Mouse (Mus musculus) spleen, postnatal 14 days (tissue): ENCODE measurements around the gene Cnrip1.
A peak's percentile ranks its signal among the peaks of the same experiment; 100 is the strongest.
"Not testable (repeated sequence)": the region's sequence is repeated elsewhere in the genome, so short reads cannot be mapped to it uniquely, and the experiment has no call there.

ENCODE experiments used
- DNase-seq, 2 experiments: peaks; one replicate each; pipeline ENCODE4 v3.0.0; 2021 to 2022; ENCODE audit warnings: low spot score in 2 of 2

The Cnrip1 gene

DNA sequence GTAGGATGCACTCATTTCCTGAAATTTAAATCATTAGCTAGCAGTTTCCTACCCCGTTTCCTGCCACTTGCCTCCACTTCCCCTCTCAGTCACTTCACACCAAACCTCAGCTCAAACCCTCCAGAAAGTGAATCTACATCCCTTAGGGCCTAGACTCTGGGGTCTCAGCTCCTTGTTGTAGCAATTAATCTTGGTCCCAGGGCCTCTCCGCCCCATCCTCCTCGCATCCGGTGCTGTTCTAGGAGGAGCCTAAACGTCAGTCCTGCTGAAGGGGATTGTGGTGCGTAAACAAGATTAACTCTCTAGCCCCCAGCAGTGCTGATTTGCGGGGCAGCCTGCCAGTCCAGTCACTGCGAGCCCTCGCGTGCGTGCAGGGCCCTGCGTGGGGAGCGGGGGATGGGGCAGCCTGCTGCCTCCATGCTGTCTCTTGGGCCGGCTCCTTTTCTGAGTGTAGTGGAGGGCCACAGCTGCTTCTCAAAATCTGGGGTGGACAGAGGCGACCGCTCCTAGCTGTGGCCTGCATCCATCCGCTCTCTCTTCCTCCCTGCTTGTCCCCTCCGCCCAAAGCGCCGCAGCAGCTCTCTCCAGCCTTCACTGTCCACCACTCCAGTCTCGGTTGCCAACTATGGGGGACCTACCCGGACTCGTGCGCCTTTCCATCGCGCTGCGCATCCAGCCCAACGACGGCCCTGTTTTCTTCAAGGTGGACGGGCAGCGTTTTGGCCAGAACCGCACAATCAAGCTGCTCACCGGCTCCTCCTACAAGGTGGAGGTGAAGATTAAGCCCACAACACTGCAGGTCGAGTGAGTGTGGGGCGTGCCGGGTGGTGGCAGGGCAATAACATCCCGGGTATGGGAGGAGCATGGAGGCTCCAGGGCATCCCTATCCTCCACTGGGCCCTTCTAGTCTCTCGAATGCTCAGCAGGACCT, at the start of gene Cnrip1, which contains the start of gene Plek:
Cnrip1 (plus strand) TSS at position 42 of the 931 bp plus-strand sequence.
Plek (minus strand) TSS at position 837 of the 931 bp plus-strand sequence.
- DNase-seq = peak in 1 of 2 experiments; percentile 8

GRCm38 (mm10) chr11:17002739-17003373, 48.5 kb upstream of the Cnrip1 start:
- no peak for DNase-seq

GRCm38 (mm10) chr11:17003757-17004156, 47.6 kb upstream of the Cnrip1 start:
- DNase-seq = no peak

DNA sequence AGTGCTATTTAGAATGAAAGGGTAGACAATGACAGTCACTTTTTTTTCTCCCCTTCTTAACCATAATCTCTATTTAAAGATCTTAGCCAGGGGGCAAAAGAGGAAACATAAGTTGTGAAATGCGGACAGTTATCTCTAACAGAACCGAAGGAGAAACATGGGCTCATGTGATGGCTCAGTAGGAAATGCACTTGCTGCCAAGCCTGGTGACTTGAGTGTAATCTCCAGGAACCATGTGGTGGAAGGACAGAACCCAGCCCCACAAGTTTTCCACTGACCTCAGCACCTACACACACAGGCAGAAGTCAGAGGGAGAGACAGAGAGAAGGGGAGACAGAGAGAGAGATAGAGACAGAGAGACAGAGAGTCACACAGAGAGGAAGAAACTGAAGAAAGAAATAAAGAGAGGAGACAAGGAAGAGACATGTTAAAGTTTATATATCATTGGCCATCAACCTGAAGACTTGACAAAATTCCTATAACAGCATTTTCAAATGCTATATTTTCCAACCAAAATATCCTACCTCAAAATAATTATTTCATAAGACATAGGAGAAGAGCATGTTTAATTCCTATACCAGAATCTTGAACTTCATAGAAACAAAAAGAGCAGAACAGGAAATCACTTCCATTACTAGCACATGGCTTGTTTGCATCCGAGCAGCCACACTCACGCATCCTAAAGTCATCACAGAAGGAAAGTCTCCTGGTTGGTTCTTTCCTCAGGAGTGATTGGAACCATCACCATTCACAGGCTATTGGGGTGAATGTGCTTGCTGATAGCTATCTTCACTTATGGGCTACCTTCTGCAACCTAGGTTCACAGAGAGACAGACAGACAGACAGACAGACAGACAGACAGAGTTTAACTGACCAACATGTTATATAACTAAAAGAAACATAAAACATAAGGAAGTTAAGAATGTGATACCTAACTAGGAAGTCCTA, 46.2 kb upstream of the Cnrip1 start:
- no peak for DNase-seq

- DNase-seq = not testable (repeated sequence)
Observed at GRCm38 (mm10) chr11:17006526-17006925, 44.9 kb upstream of the Cnrip1 start.

- DNase-seq = no peak
Observed at GRCm38 (mm10) chr11:17007517-17008173, 43.7 kb upstream of the Cnrip1 start.

- DNase-seq = no peak
Observed at GRCm38 (mm10) chr11:17008498-17008941, 42.9 kb upstream of the Cnrip1 start.

GRCm38 (mm10) chr11:17012948-17013347, 38.4 kb upstream of the Cnrip1 start:
- no peak for DNase-seq

- no peak for DNase-seq
Observed at GRCm38 (mm10) chr11:17019328-17019727, 32.1 kb upstream of the Cnrip1 start.

DNA sequence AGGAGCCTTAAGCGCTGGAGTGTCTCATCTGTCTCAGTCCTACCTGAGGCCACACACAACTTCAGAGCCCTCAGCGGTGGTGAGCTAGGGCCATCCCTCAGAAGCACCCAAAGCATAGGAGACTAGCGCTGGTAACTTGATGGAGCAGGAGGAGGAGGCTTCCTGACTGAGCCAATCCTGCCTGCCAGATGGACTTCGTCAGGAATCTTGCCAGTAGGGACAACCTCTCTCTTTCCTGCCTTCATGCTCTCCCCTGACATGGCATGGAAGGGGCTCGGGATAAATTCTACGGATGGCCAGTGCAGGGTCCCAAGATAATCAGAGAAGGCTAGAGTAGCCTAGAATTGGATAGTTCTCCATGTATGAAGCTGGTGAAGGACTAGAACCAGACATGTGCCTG, 28.2 kb upstream of the Cnrip1 start:
- no peak for DNase-seq

DNA sequence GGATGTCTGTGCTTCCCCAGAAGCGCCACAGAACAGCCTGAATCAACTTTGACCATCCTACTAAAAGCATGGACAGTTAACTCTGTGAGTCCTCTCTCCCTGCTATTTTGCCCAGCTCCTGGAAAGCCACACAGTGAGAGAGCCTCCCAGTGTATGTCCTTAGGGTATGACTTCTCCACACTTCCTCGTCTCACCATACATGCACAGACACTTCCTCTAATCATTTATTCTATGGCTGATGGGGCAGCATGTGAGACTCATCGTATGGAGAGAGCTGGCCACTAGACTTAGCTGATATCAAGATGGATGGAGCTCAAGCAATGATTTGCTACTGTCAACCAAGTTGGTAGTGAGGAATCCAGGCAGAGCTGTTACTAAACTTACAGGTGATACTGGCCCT, 27.4 kb upstream of the Cnrip1 start:
- no peak for DNase-seq

- no peak for DNase-seq
Observed at GRCm38 (mm10) chr11:17045806-17046205, 5.6 kb upstream of the Cnrip1 start.

DNA sequence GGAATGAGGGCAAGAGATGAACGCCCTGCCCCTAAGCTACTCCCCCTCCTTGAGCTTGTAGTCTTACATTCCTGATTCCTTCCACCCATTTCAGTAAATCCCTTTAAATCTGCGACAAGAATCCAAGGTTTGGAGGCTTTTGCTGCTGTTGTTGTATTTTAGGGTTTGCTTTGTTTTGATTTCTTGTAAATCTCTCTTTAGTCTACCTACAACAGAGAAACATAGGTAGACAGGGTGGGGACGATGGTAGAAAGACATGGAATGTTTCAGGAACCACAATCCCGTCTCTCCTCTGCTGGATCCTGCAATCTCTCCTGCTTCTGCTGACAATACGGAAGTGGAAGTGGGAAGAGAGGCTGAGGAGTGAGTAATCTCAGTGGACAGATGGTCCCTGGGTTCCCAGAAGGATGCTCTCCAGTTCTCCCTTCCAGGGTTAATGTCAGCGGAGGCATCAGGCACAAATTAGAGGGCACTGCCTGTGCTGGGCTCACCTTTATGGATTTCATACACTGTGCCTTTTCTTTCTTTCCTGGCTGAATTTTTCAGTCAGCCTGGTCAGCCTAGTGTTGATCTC, 1.2 kb downstream of the Cnrip1 start:
- no peak for DNase-seq

DNA sequence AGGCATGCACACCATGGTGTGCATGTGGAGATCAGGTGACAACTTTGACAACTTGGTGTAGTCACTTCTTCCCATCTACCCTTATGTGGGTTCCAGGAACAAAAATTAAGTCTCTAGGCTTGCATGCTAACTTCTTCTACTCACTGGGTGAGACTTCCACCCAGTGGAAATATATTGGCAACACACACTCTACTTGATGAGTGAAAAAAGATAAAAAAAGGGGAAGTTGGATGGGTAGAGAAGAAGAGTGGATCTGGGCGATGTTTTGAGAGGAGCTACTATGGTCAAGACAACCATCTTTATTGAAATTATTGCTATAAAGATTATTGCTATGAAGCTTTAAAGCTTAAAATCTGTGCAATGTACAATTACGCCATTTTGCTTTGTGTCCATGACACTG, 18.0 kb downstream of the Cnrip1 start:
- DNase-seq = not testable (repeated sequence)

DNA sequence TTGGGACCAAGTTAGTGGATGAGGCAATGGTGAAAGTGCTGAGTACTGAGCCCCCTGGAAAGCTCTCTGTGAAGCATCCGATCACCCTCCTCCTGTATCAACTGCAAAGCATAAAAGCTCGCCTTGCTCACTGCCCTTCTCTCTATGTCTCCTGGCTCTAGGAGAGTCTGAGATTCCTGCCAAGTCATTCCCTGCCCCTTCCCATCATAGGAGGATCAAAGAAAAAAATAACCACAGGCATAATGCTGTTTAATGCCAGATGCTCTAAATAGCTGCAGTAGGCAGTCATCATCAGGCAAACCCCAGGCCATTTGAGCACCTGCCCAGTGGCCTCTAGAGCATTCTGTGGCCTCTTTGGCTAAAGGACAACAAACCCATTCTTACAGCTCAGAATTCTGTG, 24.3 kb downstream of the Cnrip1 start:
- no peak for DNase-seq

DNA sequence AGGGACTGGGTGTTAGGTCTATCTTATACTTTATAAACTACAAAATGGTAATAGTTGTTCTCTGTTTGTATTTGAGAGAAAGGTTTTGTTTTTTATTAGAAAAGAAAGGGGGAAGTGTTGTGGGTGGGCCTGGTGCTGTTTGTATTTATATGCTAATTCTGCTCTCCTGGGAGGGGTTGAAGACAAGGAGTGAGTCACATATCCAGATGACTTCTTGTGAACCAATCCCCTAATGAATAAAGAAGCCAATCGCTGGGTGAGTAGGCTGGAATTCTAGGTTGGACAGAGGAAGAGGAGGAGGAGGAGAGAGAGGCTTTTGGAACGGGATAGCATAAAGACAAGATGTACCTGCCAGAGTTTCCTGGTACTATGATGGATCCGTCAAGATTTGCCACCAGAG, 30.7 kb downstream of the Cnrip1 start:
- DNase-seq = no peak

DNA sequence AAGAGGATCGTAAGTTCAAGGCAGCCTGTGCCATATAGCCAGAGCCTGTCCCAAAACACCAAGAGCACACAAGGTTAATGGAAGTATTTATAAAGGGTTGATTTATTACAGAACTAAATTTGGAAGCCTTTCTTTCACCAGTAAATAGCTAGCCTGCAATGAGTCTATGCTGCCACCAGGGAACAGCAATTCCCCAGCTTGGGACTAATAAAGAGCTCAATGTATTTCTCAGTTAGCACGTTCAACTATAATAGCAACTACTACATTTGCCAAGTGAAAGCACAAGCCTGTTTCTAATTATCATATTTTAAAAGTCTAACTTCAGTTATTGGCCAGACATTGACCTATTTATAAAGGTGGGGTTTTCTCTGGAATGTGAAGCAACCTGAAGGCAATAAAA, 31.6 kb downstream of the Cnrip1 start:
- no peak for DNase-seq

- no peak for DNase-seq
Observed at GRCm38 (mm10) chr11:17083455-17083854, 32.1 kb downstream of the Cnrip1 start.

DNA sequence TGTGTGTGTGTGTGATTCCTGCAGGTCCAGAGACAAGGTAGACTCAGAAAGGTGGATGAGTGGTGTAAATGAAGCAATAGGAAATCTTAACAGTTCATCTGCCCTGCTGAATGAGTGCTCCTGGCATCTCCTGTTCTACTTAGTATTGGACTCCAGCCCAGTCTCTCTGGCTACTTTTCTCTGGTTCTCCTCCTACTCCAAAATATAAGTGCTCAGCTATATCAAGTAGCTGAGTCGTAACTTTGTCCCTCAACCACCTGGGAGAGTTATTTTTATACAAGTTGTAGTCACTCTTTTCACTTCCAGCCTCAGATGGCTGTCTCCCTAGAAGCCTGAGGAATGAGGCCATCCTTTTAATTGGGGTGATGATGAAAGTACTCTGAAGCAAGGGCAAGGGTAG, 32.5 kb downstream of the Cnrip1 start:
- no peak for DNase-seq

DNA sequence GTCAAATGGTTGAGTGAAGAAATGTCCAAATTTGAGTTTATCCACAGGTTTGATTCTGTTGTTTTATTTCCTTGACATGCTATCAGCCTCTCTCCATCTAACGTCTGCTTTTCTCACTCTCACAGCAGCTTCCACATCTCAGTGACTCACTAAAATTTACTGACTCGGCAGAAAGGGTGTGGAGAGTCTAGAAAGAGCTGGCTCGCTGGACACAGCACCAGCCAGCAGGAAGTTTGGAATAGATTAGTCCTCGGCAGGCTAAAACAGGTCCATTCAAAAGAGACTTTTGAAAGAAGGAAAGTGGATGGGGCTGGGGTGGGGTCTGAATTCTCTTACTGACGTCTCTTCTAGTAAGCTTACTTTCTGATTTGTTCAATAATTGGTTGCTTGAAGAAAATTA, 34.7 kb downstream of the Cnrip1 start:
- DNase-seq = no peak

GRCm38 (mm10) chr11:17106936-17107335, 55.5 kb downstream of the Cnrip1 start:
- no peak for DNase-seq
